Mouse (Mus musculus): ENCODE results near the gene Pax7. TPM values are rescaled to one million over a fixed set of nuclear protein-coding genes. Genes with fewer than 3 reads are reported as not detected.

Pax7 gene
- total RNA-seq (2021): not detected

DNA sequence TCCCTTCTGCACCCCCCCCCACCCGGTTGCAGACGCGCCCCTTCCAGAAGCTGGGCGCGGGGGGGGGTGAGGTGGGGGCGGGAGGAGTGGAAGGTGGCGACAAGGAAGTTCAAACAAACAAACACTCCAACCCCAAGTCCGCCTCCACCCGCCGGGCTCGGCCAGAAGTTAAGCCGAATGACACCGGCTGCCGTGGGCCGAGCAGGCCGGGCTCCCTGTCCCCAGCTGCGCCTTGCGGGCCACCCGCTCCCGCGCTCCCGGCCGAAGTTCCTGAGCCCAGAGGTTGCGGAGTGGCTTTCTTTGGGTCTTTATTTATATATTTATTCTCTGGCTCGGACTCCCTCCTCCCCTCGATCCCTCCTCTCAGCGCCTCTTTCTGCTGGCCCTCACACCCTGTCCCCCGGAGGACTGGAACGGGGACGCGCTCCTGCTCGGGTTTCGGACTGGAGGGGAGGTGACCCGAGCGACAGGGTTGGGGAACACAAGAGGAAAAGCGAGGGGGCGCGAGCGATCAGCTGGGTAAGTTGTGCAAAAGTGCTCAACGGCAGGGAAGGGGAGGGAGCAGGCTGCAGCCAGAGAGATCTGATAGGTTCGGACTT is at the start of gene Pax7:
Pax7 (minus strand) TSS at position 493 of the 599 bp plus-strand sequence.
- DNase-seq (ENCODE audit: low spot score in 2 of 2): no peak
- intact Hi-C loops (cut with DNase I): no loop called here

DNA sequence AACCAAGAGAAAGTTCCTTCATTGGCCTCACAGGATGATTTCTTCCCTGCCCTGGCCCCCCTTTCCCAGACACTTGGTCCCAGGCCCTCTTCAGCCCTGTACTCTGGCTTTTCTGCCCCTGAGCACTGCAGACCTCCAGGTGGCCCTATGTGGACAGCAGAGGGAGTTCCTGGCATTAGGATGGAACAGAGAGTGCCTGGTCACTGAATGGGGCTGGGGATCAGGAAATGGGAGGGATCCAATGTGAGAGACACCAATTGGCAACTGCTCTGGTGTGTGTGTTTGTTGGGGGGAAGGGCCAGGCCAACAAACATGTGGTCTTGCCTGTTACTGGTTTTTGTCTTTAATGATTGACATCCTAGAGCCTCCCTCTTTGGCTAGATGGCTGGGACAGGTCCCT is 48.5 kb upstream of the Pax7 start:
- intact Hi-C loops (cut with DNase I): no loop called here

DNA sequence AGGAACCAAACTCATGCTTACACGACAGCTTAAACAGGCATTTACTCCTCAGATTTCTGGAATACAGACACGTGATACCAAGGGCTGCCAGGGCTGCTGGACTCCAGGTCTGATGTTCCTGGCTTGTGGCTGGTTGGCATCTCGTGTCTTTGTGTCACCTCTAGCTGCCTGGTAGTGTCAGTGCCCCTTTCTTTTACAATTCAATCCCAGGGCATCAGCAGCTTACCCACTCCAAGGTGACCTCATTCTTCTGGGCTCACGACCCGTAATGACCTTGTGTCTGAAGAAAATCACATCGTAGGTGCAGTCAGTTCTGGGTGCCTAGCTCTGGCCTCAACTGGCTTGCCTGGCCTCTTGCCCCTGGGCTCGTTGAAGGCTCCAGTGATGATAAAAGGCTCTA is 46.0 kb upstream of the Pax7 start:
- DNase-seq (ENCODE audit: low spot score in 2 of 2): no peak
- intact Hi-C loops (cut with DNase I): loop anchor here (5.0 to 10.0 kb wide), 6 partner anchors 153 to 798 kb away; partner anchors contain the start of gene Igsf21

More for the DNA sequence above, 48.5 kb upstream of the Pax7 start:
- no peak for DNase-seq (ENCODE audit: low spot score in 2 of 2)

DNA sequence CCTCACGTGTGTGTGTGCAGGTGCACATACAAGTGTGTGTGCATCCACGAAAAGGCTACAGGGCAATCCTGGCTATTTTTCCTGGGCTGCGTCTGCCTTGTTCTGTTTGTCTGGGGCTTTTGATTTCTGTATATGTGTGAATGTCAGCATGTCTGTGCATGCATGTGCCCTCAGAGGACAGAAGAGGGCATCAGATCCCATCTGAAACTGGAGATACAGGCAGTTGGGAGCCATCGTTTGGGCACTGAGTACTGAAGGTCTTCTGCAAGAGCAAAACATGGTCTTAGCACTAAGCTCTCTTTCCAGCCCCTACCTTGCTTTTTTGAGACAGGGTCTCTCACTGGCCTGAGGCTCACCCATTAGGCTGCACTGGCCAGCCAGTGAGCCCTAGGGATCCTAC is 45.1 kb upstream of the Pax7 start:
- intact Hi-C loops (cut with DNase I): loop anchor here (5.0 to 10.0 kb wide), 6 partner anchors 154 to 799 kb away; partner anchors contain the start of gene Igsf21
- no peak for DNase-seq (ENCODE audit: low spot score in 2 of 2)

DNA sequence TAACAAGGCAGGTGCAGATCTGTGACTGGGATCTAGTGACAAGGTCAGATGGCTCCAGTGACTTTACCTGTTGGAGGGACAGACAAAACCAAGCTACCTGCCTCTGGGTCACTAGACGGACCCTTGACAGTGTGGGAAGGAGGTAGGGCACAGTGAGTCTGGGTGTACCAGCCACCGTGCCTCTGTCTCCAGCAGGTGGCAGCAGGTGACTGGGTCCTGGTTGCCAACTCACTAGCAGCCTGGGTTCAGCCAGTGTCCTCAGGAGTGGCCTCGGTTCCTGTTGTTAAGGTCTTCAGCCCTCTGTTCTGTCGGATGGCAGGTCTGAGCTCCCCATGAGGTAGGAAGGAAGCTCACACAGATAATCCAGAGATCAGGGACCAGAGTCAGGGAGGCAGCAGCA is 43.9 kb upstream of the Pax7 start:
- intact Hi-C loops (cut with DNase I): loop anchor here (5.0 to 10.0 kb wide), 6 partner anchors 155 to 800 kb away; partner anchors contain the start of gene Igsf21
- DNase-seq (ENCODE audit: low spot score in 2 of 2): peak; percentile 72 to 73

DNA sequence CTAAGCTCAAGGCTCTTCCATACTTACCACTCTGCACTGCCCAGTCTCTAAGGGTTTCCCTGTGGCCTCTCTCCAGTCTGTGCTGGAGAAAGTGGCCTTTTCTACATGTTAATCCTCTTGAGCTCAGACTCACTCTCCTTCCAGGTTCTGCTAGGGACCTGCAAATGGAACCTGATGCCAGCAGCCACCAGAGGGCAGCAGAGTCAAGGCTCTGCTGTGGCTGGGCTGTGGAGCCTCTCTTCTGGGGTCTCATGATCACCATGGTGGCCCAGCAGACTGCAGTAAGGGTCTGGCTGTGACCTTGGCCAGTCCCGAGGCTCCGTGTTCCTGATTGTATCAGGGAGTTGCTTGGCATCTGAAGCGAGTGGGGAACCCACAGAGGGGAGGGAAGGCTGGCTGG is 39.3 kb upstream of the Pax7 start:
- DNase-seq (ENCODE audit: low spot score in 2 of 2): peak; percentile 30 to 45
- intact Hi-C loops (cut with DNase I): loop anchor here (10.0 kb wide), 1 partner anchor 202 kb away; no protein-coding TSS in a partner anchor

DNA sequence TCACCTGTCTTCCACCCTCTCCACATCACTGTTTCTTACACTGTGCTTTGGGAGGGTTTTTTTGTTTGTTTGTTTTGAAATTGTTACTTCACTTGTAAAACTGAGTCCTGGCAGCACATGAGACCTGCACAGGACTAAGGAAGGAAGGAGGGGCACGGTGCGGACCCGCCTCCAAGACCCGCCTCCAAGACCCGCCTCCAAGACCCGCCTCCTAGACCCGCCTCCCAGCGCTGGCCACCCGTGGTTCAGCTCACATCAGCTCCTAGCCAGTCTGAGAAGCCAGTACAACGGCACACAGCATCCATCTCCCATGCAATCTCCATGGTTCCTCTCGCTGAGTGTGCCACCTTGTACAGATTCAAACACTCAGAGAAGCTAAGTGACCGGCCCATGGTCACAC is 38.4 kb upstream of the Pax7 start:
- intact Hi-C loops (cut with DNase I): loop anchor here (10.0 kb wide), 1 partner anchor 203 kb away; no protein-coding TSS in a partner anchor
- no peak for DNase-seq (ENCODE audit: low spot score in 2 of 2)

DNA sequence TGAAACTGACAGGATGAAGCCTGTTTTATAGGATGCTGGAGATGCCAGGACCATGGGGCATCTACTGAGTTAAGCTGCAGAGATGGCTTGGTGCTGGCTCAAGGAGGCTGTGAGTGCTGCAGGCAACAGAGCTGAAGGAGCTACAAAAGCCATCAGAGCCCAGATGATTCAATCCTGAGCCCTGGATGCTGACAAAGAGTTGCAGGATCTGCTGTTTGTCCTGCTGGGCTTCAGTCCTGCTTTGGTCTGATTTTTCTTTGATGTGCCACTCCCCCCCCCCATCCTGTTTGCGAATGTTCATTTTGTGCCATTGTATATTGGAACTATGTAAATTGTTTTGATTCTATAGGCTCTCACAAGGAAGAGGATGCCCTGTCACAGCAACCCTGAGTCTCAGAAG is 29.9 kb upstream of the Pax7 start:
- no peak for DNase-seq (ENCODE audit: low spot score in 2 of 2)
- intact Hi-C loops (cut with DNase I): no loop called here

DNA sequence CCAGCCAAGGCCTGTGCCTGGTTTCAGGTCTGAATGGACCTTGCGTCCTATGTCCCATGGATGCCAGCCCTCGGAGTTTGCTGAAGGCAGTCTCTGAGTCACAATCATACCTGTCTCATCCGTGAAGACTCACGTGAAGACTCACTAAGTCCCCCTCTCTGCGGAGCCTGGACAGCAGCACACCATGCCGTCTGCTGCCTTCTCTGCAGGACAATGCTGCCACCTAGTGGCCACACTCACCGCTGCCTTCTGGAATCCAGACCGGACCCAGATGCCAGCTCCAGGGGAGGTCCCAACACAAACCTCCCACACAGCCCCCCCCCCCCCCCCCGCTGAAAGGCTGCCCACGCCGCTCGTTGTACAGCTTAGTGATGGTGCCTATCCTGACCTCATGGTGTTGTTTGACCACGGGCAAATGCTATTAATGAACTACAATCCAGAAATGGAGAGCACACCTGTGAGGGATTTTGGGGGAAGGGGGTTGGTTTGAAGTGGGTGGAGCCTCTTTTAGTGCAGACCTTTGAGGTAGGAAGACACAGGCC is 25.4 kb upstream of the Pax7 start:
- intact Hi-C loops (cut with DNase I): loop anchor here (1.0 kb wide), 1 partner anchor 174 kb away; no protein-coding TSS in a partner anchor
- DNase-seq (ENCODE audit: low spot score in 2 of 2): peak; percentile 67 to 85

DNA sequence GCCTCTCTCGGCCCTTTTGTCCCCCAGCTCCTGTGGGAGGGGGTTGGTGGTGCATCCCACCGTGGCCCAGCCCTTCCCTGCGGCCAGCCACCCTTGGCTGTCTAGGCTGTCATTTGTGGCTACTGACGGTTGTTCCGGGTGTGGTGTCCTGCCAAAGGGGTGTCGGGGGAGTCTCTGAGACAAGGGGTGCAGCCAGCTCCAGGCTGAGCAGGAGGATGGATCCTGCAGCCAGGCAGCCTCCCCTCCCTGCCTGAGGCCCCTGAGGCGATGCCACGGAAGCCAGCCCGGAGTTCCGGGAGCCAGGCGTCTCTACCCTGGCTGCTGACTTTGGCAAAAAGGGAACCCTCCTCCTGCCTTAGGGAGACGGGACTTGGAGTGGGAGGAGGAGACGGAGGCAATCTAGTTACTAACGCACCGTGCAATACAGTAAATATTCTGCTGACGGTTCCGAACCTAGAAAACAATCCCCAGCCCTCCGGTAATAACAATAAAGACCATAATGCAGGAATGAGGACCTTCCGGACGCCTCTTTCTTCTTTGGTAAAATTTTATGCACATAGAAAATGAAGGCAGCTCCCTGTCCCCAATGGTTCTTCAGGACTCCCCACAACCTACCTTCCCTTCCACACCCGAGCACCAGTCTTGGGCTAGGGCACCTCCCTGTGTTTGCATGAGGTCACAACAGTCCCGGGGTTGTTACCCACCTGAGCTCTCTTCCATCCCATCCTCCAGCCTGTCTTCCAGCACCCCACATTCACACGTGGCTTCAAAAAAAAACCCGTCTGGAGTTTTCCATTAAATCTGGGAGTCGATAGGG is 19.1 kb upstream of the Pax7 start:
- intact Hi-C loops (cut with DNase I): no loop called here
- DNase-seq (ENCODE audit: low spot score in 2 of 2): no peak

DNA sequence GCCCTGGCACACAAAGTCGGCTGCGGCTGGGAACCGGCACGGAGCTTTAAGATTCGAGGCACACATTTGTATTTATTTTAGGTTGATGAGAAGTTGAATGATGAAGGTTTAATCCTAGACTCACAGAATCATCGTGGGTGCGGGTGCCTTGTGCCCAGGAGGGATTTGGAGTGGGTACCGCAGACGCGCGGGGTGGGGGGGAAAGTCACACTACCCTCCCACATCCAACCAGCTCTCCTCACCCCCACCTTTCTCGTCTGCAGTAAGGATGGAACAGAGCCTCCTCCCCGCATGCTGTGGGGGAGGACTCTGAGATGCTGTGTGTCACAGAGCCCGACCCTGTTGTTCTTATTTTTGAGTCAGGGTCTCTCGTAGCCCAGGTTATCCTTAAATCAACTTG is 18.1 kb upstream of the Pax7 start:
- DNase-seq (ENCODE audit: low spot score in 2 of 2): peak in 1 of 2 experiments; percentile 35
- intact Hi-C loops (cut with DNase I): no loop called here

DNA sequence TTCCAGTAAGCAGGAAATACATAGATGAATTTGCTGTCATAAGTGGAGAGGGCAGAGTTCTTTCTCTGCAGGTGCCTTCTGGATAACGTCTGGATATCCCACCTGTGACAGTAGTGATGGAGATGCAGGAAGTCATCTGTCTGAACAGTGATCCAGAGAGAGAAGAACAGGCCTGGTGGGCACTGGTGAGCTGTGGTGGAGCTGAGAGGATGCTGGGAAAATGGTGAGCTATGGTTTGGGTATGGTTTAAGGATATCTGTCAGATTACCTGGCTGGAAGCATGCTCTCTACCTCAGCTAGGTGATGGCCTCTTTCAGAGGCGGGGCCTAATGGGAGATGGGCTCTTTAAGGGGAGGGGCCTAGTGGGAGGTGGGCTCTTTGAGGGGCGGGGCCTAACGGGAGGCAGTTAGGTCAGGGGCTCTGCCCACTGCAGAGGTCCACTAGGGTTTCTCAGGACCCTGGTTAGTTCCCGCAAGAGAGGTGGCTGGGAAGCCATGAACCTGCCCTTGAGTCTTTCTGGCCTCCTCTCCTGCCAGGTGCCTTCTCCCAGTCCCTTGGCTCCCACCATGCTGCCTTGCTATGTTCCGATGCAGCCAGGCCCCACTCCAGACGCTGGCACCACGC is 17.3 kb upstream of the Pax7 start:
- intact Hi-C loops (cut with DNase I): no loop called here
- DNase-seq (ENCODE audit: low spot score in 2 of 2): no peak

DNA sequence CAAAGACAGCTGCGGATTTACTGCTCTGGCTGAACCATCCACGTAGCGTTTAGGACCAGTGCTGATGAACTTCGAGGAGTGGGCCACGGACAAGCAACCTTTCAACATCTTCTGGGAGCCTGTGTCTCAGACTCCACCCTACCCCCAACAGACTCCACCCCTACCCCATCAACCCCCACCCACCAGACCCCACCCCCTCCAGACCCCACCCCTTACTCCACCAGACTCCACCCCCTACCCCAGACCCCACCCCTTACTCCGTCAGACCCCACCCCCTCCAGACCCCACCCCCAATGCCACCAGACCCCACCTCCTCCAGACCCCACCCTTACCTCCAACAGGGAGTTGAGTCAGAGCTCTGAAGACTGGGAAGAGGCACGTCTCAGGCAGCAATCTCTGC is 10.1 kb upstream of the Pax7 start:
- intact Hi-C loops (cut with DNase I): no loop called here
- no peak for DNase-seq (ENCODE audit: low spot score in 2 of 2)

DNA sequence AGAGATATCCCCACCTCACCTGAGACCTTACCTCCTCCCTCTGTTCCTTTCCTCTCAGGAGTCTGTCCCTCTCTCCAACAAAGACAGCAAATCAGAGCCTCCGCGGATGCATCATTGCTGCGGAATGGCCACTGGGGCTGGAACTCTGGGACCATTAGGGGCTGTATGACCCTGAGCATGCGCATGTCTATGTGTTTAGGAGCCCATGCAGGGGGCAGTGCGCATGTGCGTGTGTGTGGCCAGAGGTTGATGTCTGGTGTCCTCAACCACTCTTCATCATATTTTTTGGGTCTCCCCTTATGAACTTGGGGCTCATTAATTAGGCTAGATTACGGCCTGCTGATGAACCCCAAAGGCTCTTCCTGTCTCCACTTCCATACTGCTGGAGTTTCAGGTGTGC is 9.6 kb upstream of the Pax7 start:
- intact Hi-C loops (cut with DNase I): no loop called here
- no peak for DNase-seq (ENCODE audit: low spot score in 2 of 2)

DNA sequence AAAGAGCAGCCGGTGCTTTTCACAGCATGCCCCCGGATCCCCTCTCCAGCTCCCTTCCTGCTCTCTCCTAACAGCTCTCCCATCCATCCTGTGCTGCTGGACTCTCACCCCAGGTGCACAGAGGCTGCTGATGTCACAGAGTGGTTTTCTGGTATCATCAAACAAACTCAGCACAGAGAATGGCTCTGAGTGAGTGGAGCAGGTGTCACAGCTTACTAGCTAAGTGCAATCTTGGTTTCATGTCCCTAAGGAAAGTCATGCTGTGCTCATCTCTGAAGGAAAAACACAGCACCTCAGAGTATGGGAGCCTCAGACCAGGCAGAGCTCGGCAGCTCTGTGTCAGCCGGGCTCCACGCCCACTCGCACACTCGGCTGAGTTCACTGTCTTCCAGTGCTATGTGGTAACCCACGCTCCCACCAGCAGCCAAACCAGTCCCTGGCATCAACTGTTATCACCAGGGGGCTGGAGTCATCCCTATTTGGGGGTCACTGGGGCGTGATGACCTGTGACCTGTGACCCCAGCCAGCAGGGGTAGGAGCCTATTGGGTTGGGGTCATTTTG is 7.7 kb upstream of the Pax7 start:
- intact Hi-C loops (cut with DNase I): no loop called here
- no peak for DNase-seq (ENCODE audit: low spot score in 2 of 2)

DNA sequence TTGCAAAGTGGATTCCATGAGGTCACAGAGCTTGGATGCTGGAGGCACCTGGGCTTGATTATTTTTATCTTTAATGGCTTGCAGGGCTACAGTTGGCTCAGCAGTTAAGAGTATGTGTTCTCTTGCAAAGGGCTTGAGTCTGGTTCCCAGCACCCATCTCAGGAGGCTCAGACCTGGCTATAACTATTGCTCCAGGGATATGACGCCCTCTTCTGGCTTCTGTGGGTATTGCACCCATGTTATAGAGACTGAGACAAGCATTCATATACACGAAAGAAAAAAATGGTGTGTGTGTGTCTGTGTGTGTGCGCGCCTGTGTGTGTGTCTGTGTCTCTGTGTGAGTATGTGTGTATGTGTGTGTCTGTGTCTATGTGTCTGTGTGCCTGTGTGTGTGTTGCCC is 7.1 kb upstream of the Pax7 start:
- no peak for DNase-seq (ENCODE audit: low spot score in 2 of 2)
- intact Hi-C loops (cut with DNase I): no loop called here

DNA sequence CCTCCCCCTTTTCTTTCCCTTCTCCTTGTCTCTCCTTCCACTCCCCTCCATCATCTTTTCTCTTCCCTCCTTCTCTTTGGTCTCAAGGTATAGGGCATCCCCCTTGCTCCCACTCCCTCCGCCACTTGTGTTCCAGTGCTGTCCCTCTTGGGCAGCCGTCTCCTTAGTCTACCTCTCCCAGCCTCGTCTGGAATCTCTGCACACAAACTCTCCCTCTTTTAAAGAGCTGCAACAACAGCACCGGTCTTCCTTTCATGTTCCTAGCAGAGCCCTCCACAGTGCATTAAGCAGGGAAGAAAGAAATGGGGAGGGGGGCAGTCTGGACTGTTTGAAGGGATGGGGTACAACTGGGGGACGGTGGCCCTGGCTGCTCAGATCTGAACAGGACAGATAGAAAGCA is 3.4 kb upstream of the Pax7 start:
- no peak for DNase-seq (ENCODE audit: low spot score in 2 of 2)
- intact Hi-C loops (cut with DNase I): no loop called here

DNA sequence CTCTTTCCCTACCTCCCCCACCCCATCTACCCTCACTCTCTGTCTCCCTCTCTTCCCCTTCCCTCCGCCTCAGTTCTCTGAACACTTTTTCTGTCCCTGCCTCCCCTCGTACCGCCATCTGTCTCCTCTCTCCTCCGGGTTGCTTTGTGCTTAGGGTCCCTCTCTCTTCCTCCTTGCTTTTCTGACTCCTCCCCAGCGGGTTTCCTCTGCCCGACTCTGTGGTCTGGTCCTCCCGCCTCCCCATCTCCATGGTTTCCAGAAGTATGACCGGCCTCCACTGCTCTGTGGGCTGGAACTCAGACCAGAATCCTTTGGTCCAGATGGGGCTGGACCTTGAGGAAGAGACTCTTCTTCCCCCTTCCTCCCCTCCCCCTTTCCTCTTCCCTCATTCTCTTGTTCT is 2.9 kb upstream of the Pax7 start:
- intact Hi-C loops (cut with DNase I): no loop called here

DNA sequence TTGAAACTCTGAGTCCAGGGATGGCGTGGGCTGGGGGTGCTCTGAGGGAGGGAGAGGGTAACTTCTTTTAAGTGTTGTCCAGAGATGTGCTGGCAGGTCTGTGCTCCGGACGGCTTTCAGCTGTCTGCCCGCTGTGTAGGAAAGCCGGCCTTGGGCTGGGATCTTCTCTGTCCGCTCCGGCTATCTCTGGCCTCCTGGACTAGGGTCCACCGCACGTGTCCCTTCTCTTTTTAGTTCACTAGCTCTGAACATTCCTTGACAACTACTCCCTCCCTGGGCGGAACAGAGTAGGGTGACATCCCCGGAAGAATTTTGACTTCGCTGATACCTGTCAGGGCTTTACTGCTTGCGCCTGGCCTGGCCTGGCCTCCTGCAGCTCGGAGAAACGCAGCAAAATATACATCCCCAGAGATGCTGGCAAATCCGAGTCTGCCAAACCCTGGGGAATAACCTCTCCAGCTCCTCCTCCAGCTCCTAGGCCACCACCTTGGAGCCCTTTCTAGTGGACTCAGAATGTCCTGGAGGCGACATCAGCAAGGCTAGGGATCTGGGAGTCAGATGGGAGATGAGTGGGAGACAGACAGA is 581 bp upstream of the Pax7 start:
- no peak for DNase-seq (ENCODE audit: low spot score in 2 of 2)
- intact Hi-C loops (cut with DNase I): no loop called here

More for the DNA sequence above, 2.9 kb upstream of the Pax7 start:
- no peak for DNase-seq (ENCODE audit: low spot score in 2 of 2)

Data from left cerebral cortex, postnatal 36 days (tissue).